In genomic region chr14:52071599-52072137, GRCm38 (mm10) we compare ENCODE assay signal across 19 mouse cellular contexts. TPM values are rescaled to one million over a fixed set of nuclear protein-coding genes. Genes with fewer than 3 reads are reported as not detected.
DNase-seq lines count a peak whose midpoint lies in the region; ATAC-seq lines count a peak whose summit lies in the region.
"Had no signal": no experiment of that assay in that cellular context is flagged by ENCODE, and none has a peak within 500 bp of the region (broad histone marks: within the 10 kb centered on the region; RNA-seq: fewer than 3 reads in every experiment).

No protein-coding gene starts in this region.

- peaks cover 61% of the 10 kb centered on the region for H3K36me3 ChIP-seq in kidney, embryonic 15.5 days
- H3K36me3 ChIP-seq in liver, embryonic 16.5 days (ENCODE audit: control insufficient read depth, insufficient read depth): peaks cover 42% of the 10 kb centered on the region

- DNase-seq in adrenal gland, postnatal 14 days: peak; percentile 11
- no peak for DNase-seq in adrenal gland, adult 18-20 months (ENCODE audit: low spot score in 2 of 2)
- DNase-seq in kidney, adult 8-10 months: no peak
- DNase-seq in ES-CJ7 (ENCODE audit: low read depth, low spot score) (peak; percentile 18), adipocyte (ENCODE audit: low spot score) (no peak)
- DNase-seq in left cerebral cortex, postnatal 25 days (ENCODE audit: low spot score in 2 of 2): no peak
- DNase-seq: cerebellum, postnatal 10 days; heart, adult 18-20 months; heart, postnatal 14 days; kidney, postnatal 14 days; lung, adult 2 months; right cerebral cortex, postnatal 14 days had no signal

- 94% methylated on average over 15 of the region's 15 CpGs for WGBS in kidney, embryonic 15.5 days
- 88% methylated on average over 15 of the region's 15 CpGs for WGBS in liver, embryonic 16.5 days (ENCODE audit: insufficient replicate concordance)

- H3K27me3 ChIP-seq in kidney, embryonic 15.5 days: no peaks in the 10 kb centered on the region
- H3K27me3 ChIP-seq in liver, embryonic 16.5 days (ENCODE audit: control insufficient read depth, insufficient read depth, low read depth, low read length): no peaks in the 10 kb centered on the region
- H3K27me3 ChIP-seq: embryonic facial prominence, embryonic 15.5 days had no signal

- no peak overlapping the region for H3K27ac ChIP-seq in kidney, embryonic 15.5 days
- H3K27ac ChIP-seq in liver, embryonic 16.5 days (ENCODE audit: low read length): no peak overlapping the region
- H3K27ac ChIP-seq: embryonic facial prominence, embryonic 15.5 days had no signal

- H3K4me2 ChIP-seq in kidney, embryonic 15.5 days: no peak overlapping the region
- no peak overlapping the region for H3K4me2 ChIP-seq in liver, embryonic 16.5 days (ENCODE audit: low read depth, low read length)
- H3K4me2 ChIP-seq: embryonic facial prominence, embryonic 15.5 days had no signal

- H3K9ac ChIP-seq in kidney, embryonic 15.5 days: no peak overlapping the region
- no peak overlapping the region for H3K9ac ChIP-seq in liver, embryonic 16.5 days (ENCODE audit: low read depth, low read length)
- H3K9ac ChIP-seq: embryonic facial prominence, embryonic 15.5 days had no signal

- intact Hi-C loops in left cerebral cortex, postnatal 25 days (cut with DNase I): loop anchor here (5.0 kb wide), 1 partner anchor 91 kb away; no protein-coding TSS in a partner anchor

- H3K4me1 ChIP-seq in kidney, embryonic 15.5 days: no peaks in the 10 kb centered on the region
- H3K4me1 ChIP-seq in liver, embryonic 16.5 days (ENCODE audit: control insufficient read depth, low read depth, low read length): no peaks in the 10 kb centered on the region
- H3K4me1 ChIP-seq: embryonic facial prominence, embryonic 15.5 days had no signal

- ATAC-seq in kidney, embryonic 15.5 days (replicated peaks; ENCODE audit: low FRiP score): 0 out of 2 replicates have a peak, but pooled peaks have one; percentile 26
- 0 out of 2 replicates have a peak, but pooled peaks have one; percentile 16 for ATAC-seq in liver, embryonic 16.5 days (ENCODE audit: low read depth)

- H3K4me3 ChIP-seq in kidney, embryonic 15.5 days (replicated peaks): no peak overlapping the region
- H3K4me3 ChIP-seq in liver, embryonic 16.5 days (ENCODE audit: low read depth, low read length): no peak overlapping the region
- H3K4me3 ChIP-seq: embryonic facial prominence, embryonic 15.5 days had no signal

- no peaks in the 10 kb centered on the region for H3K9me3 ChIP-seq in kidney, embryonic 15.5 days (replicated peaks)
- no peaks in the 10 kb centered on the region for H3K9me3 ChIP-seq in liver, embryonic 16.5 days (replicated peaks; ENCODE audit: control insufficient read depth, low read length)
- H3K9me3 ChIP-seq: embryonic facial prominence, embryonic 15.5 days; G1E had no signal

RNA-seq across cellular contexts. Expression of gene Olfr221, which starts 29.4 kb away (rescaled TPM):
- total RNA-seq in adrenal gland, postnatal 14 days (2021): not detected in 2 replicates
- total RNA-seq in adrenal gland, adult 18-20 months (2021): not detected
- not detected in 2 replicates for polyA plus RNA-seq in kidney, embryonic 15.5 days (2015; fragmentation: Nextera tagmentation; extraction: Ambion mirVana)
- not detected in 2 replicates for polyA plus RNA-seq in liver, embryonic 16.5 days (2015; fragmentation: Nextera tagmentation; extraction: Ambion mirVana)
- total RNA-seq in left cerebral cortex, postnatal 25 days (2021): not detected
- total RNA-seq: heart, adult 18-20 months; heart, postnatal 14 days; megakaryocyte-erythroid progenitor cell, adult 5-6 weeks; neutrophil, adult 5-6 weeks had no signal
- polyA plus RNA-seq: brain, embryonic 14.5 days; G1E; lung, adult 2 months had no signal

RNA-seq across cellular contexts. Expression of gene Hnrnpc, which starts 32.2 kb away (rescaled TPM):
- 221 and 230 TPM in 2 replicates for total RNA-seq in adrenal gland, postnatal 14 days (2021)
- 100 to 1,000 TPM; 285 to 298 TPM for total RNA-seq in adrenal gland, adult 18-20 months (2021)
- polyA plus RNA-seq in kidney, embryonic 15.5 days (2015; fragmentation: Nextera tagmentation; extraction: Ambion mirVana): 682 and 728 TPM in 2 replicates
- polyA plus RNA-seq in liver, embryonic 16.5 days (2015; fragmentation: Nextera tagmentation; extraction: Ambion mirVana): 202 and 237 TPM in 2 replicates
- 100 to 1,000 TPM; 226 to 228 TPM for total RNA-seq in left cerebral cortex, postnatal 25 days (2021)

RNA-seq across cellular contexts. Expression of gene Rpgrip1, which starts 38.8 kb away (rescaled TPM):
- 0.44 and 1.4 TPM in 2 replicates for total RNA-seq in adrenal gland, postnatal 14 days (2021)
- 1 to 10 TPM in 1 of 2 experiments, under 1 TPM in 1; 0.35 to 1.3 TPM for total RNA-seq in adrenal gland, adult 18-20 months (2021)
- 79.3 and 81.1 TPM in 2 replicates for polyA plus RNA-seq in kidney, embryonic 15.5 days (2015; fragmentation: Nextera tagmentation; extraction: Ambion mirVana)
- 34.5 and 35.9 TPM in 2 replicates for polyA plus RNA-seq in liver, embryonic 16.5 days (2015; fragmentation: Nextera tagmentation; extraction: Ambion mirVana)
- 1 to 10 TPM; 2.4 to 2.8 TPM for total RNA-seq in left cerebral cortex, postnatal 25 days (2021)

RNA-seq across cellular contexts. Expression of gene Zfp219, which starts 51.1 kb away (rescaled TPM):
- total RNA-seq in adrenal gland, postnatal 14 days (2021): 56.5 and 63.7 TPM in 2 replicates
- total RNA-seq in adrenal gland, adult 18-20 months (2021): 10 to 100 TPM; 53.9 to 61.2 TPM
- 38.5 and 43.8 TPM in 2 replicates for polyA plus RNA-seq in kidney, embryonic 15.5 days (2015; fragmentation: Nextera tagmentation; extraction: Ambion mirVana)
- 7.4 and 8.9 TPM in 2 replicates for polyA plus RNA-seq in liver, embryonic 16.5 days (2015; fragmentation: Nextera tagmentation; extraction: Ambion mirVana)
- 10 to 100 TPM; 32.0 to 36.3 TPM for total RNA-seq in left cerebral cortex, postnatal 25 days (2021)

RNA-seq across cellular contexts. Expression of gene Tmem253, which starts 56.2 kb away (rescaled TPM):
- 3.7 and 4.4 TPM in 2 replicates for total RNA-seq in adrenal gland, postnatal 14 days (2021)
- total RNA-seq in adrenal gland, adult 18-20 months (2021): 1 to 10 TPM; 2.1 to 2.3 TPM
- 0.93 and 1.1 TPM in 2 replicates for polyA plus RNA-seq in kidney, embryonic 15.5 days (2015; fragmentation: Nextera tagmentation; extraction: Ambion mirVana)
- polyA plus RNA-seq in liver, embryonic 16.5 days (2015; fragmentation: Nextera tagmentation; extraction: Ambion mirVana): 0.15 and 0.28 TPM in 2 replicates
- total RNA-seq in left cerebral cortex, postnatal 25 days (2021): under 1 TPM in 1 of 2 experiments, not detected in 1; 0.60 TPM
- total RNA-seq: megakaryocyte-erythroid progenitor cell, adult 5-6 weeks; neutrophil, adult 5-6 weeks had no signal

Comparison
In these comparisons a context has a peak if more than half of its experiments do, and no peak if none do; other contexts are left out.
1. DNase-seq: peak in adrenal gland, postnatal 14 days (single experiment) and ES-CJ7 (single experiment); none in adrenal gland, adult 18-20 months (0 of 2), kidney, adult 8-10 months (0 of 2), adipocyte (single experiment) and left cerebral cortex, postnatal 25 days (0 of 2).